ENCODE assay signal across 9 mouse cellular contexts in the genomic region with DNA sequence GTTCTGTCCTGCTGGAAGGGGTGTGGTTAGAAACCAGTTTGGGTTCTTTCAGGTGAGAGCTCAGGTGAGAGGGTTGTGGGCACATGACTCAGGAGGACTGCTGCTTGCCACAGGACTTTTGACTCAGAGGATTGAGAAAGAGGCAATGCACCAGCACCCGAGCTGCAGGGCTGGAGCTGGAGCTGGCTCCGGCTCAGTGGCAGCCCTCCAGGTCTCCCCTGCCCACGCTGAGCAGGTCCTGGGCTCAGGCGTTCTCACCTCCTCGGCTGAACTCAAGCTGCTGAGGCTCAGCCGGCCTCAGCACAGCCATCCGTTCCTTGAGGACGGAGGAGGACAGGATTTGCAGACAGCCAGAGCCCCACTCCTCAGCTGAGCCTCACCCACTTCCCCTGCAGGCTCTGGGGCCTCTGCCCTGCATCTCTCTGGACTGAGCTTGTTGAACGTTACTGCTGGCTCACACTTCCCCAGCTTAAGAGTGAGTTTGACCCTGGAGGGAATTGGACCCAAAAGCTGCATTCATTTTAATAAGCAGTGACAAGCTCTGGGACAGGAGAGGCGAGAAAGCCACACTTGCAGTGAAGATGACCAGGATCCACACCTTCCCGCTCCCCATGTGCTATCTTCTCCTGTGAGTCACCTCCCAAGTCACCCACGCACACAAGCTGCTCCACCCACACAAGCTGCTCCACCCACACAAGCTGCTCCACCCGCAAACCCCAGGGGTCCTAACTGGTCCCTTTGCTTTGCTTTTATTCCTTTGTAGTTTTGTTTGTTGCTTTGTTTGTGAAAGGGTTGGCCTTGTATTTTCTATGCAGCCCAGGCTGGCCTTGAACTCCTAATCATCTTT.
DNase-seq lines count a peak whose midpoint lies in the region; ATAC-seq and TF ChIP-seq lines count a peak whose summit lies in the region.
"Had no signal": no experiment of that assay in that cellular context is flagged by ENCODE, and none has a peak within 500 bp of the region (broad histone marks: within the 10 kb centered on the region; RNA-seq: fewer than 3 reads in every experiment).

No protein-coding gene starts in this region.

- WGBS in hindbrain, embryonic 10.5 days, result 51% methylated on average over 13 of the region's 13 CpGs
- 42% methylated on average over 13 of the region's 13 CpGs for WGBS in hindbrain, postnatal 0 days
- WGBS in liver, postnatal 0 days (ENCODE audit: insufficient replicate concordance), result 30% methylated on average over 13 of the region's 13 CpGs
- WGBS in hindbrain, embryonic 12.5 days, result 58% methylated on average over 13 of the region's 13 CpGs

- no peak for DNase-seq in hindbrain, embryonic 10.5 days (ENCODE audit: low spot score)
- no peak for DNase-seq in hindbrain, postnatal 0 days (ENCODE audit: low spot score)
- DNase-seq in ES-E14 (ENCODE audit: low read depth, low spot score) (peak; percentile 85), WW6 (ENCODE audit: low read depth, low spot score) (peak; percentile 7)
- DNase-seq in liver, postnatal 0 days, result no peak
- DNase-seq in gastrocnemius, postnatal 25 days, result no peak

- TF ChIP-seq CTCF in hindbrain, postnatal 0 days (IDR thresholded peaks at IDR 0.05; ENCODE audit: low read depth), result no peak
- TF ChIP-seq CTCF in liver, postnatal 0 days (IDR thresholded peaks at IDR 0.05; ENCODE audit: low read depth), result no peak

- H3K4me2 ChIP-seq in hindbrain, postnatal 0 days (ENCODE audit: low read depth, low read length), result no peak overlapping the region
- H3K4me2 ChIP-seq in liver, postnatal 0 days (ENCODE audit: low read depth, low read length), result no peak overlapping the region
- no peak overlapping the region for H3K4me2 ChIP-seq in hindbrain, embryonic 12.5 days (replicated peaks)
- H3K4me2 ChIP-seq: neural tube, embryonic 12.5 days had no signal

- H3K27me3 ChIP-seq in hindbrain, embryonic 10.5 days (ENCODE audit: insufficient read depth, poor library complexity, severe bottlenecking), result no peaks in the 10 kb centered on the region
- H3K27me3 ChIP-seq in hindbrain, postnatal 0 days (ENCODE audit: insufficient read depth, low read length), result no peaks in the 10 kb centered on the region
- no peaks in the 10 kb centered on the region for H3K27me3 ChIP-seq in liver, postnatal 0 days (ENCODE audit: insufficient read depth, low read length)
- H3K27me3 ChIP-seq in hindbrain, embryonic 12.5 days, result no peaks in the 10 kb centered on the region
- H3K27me3 ChIP-seq: neural tube, embryonic 12.5 days had no signal

- no peaks in the 10 kb centered on the region for H3K9me3 ChIP-seq in hindbrain, embryonic 10.5 days
- H3K9me3 ChIP-seq in hindbrain, postnatal 0 days (ENCODE audit: low read length), result no peaks in the 10 kb centered on the region
- no peaks in the 10 kb centered on the region for H3K9me3 ChIP-seq in ES-E14 (ENCODE audit: control insufficient read depth, insufficient read depth, low read depth, low read length)
- no peaks in the 10 kb centered on the region for H3K9me3 ChIP-seq in liver, postnatal 0 days (ENCODE audit: low read length)
- H3K9me3 ChIP-seq in hindbrain, embryonic 12.5 days (replicated peaks), result no peaks in the 10 kb centered on the region
- H3K9me3 ChIP-seq: neural tube, embryonic 12.5 days had no signal

- no peak overlapping the region for H3K9ac ChIP-seq in hindbrain, postnatal 0 days (replicated peaks; ENCODE audit: low read length)
- peak overlapping the region; percentile 63; the same call in 1 of the 2 replicates for H3K9ac ChIP-seq in ES-E14 (ENCODE audit: insufficient read depth, low read depth, low read length, poor library complexity, severe bottlenecking)
- 0 out of 2 replicates have a peak overlapping the region, but pooled peaks have one; percentile 16 for H3K9ac ChIP-seq in liver, postnatal 0 days (replicated peaks)
- no peak overlapping the region for H3K9ac ChIP-seq in hindbrain, embryonic 12.5 days
- H3K9ac ChIP-seq: neural tube, embryonic 12.5 days had no signal

- in situ Hi-C loops in ES-E14 (cut with MboI; ENCODE audit: low sequenced_read_pairs in 2 of 2, unreplicated experiment in 2 of 2), result no loop called here

- H3K27ac ChIP-seq in hindbrain, embryonic 10.5 days, result 0 out of 2 replicates have a peak overlapping the region, but pooled peaks have one; percentile 18
- no peak overlapping the region for H3K27ac ChIP-seq in hindbrain, postnatal 0 days
- peak overlapping the region; percentile 39 for H3K27ac ChIP-seq in ES-E14 (ENCODE audit: insufficient read depth, low read depth, low read length, poor library complexity, severe bottlenecking)
- H3K27ac ChIP-seq in liver, postnatal 0 days (ENCODE audit: low read depth), result peak overlapping the region; percentile 20; the same call in 1 of the 2 replicates
- no peak overlapping the region for H3K27ac ChIP-seq in hindbrain, embryonic 12.5 days
- H3K27ac ChIP-seq: kidney, postnatal 0 days; neural tube, embryonic 12.5 days had no signal

- no peaks in the 10 kb centered on the region for H3K36me3 ChIP-seq in hindbrain, embryonic 10.5 days
- H3K36me3 ChIP-seq in hindbrain, postnatal 0 days (ENCODE audit: insufficient read depth, low read length), result no peaks in the 10 kb centered on the region
- H3K36me3 ChIP-seq in ES-E14 (ENCODE audit: control insufficient read depth, insufficient read depth, low read length, poor library complexity, severe bottlenecking), result no peaks in the 10 kb centered on the region
- H3K36me3 ChIP-seq in liver, postnatal 0 days (replicated peaks; ENCODE audit: insufficient read depth, low read length), result no peaks in the 10 kb centered on the region
- H3K36me3 ChIP-seq in hindbrain, embryonic 12.5 days, result no peaks in the 10 kb centered on the region
- H3K36me3 ChIP-seq: neural tube, embryonic 12.5 days had no signal

- peaks cover 30% of the 10 kb centered on the region for H3K4me1 ChIP-seq in hindbrain, embryonic 10.5 days (replicated peaks)
- no peaks in the 10 kb centered on the region for H3K4me1 ChIP-seq in hindbrain, postnatal 0 days (ENCODE audit: insufficient read depth, low read length)
- H3K4me1 ChIP-seq in ES-E14 (ENCODE audit: control insufficient read depth in 2 of 2, insufficient read depth in 2 of 2, low read length in 2 of 2, poor library complexity in 1 of 2), result peaks cover 3 to 30% of the 10 kb centered on the region in 2 experiments; a peak in 3 of 4 replicates
- H3K4me1 ChIP-seq in liver, postnatal 0 days (ENCODE audit: insufficient read depth), result peaks cover 28% of the 10 kb centered on the region
- 0 out of 2 replicates have a peak, but pooled peaks cover 3% of the 10 kb centered on the region for H3K4me1 ChIP-seq in hindbrain, embryonic 12.5 days
- H3K4me1 ChIP-seq: neural tube, embryonic 12.5 days had no signal

- no peak overlapping the region for H3K4me3 ChIP-seq in hindbrain, embryonic 10.5 days
- no peak overlapping the region for H3K4me3 ChIP-seq in hindbrain, postnatal 0 days (ENCODE audit: low read length)
- H3K4me3 ChIP-seq in ES-E14 (ENCODE audit: insufficient read depth in 1 of 2, low read depth in 1 of 2, low read length in 2 of 2, poor library complexity in 1 of 2, severe bottlenecking in 1 of 2), result peak overlapping the region; percentile 15 to 30; a peak in 1 of 4 replicates
- H3K4me3 ChIP-seq in liver, postnatal 0 days (ENCODE audit: low read depth, low read length), result no peak overlapping the region
- H3K4me3 ChIP-seq in hindbrain, embryonic 12.5 days, result no peak overlapping the region
- H3K4me3 ChIP-seq: neural tube, embryonic 12.5 days had no signal

- no peak for ATAC-seq in hindbrain, postnatal 0 days
- peak; percentile 79 for ATAC-seq in liver, postnatal 0 days
- no peak for ATAC-seq in hindbrain, embryonic 12.5 days (ENCODE audit: low FRiP score)

- TF ChIP-seq EP300 in liver, postnatal 0 days (IDR thresholded peaks at IDR 0.05; ENCODE audit: low read depth), result no peak

TF ChIP-seq in ES-E14, 5 proteins besides CTCF, POLR2A, EP300 and RAD21:
- TF ChIP-seq ZNF384 (IDR thresholded peaks at IDR 0.05; ENCODE audit: low read depth, low read length) (no peak), HCFC1 (IDR thresholded peaks at IDR 0.05; ENCODE audit: borderline replicate concordance, insufficient read depth, low read length) (no peak), MAFK (IDR thresholded peaks at IDR 0.05; ENCODE audit: insufficient read depth, low read depth, low read length) (no peak), CHD2 (IDR thresholded peaks at IDR 0.05; ENCODE audit: low read depth, low read length) (no peak), ZC3H11A (IDR thresholded peaks at IDR 0.05; ENCODE audit: borderline replicate concordance, low read depth, low read length) (no peak)

Comparison
In these comparisons a context has a peak if more than half of its experiments do, and no peak if none do; other contexts are left out.
1. H3K27ac ChIP-seq: peak in hindbrain, embryonic 10.5 days (single experiment), ES-E14 (single experiment) and liver, postnatal 0 days (single experiment); none in hindbrain, postnatal 0 days (single experiment) and hindbrain, embryonic 12.5 days (single experiment).
2. DNase-seq: peak in ES-E14 (single experiment) and WW6 (single experiment); none in hindbrain, embryonic 10.5 days (single experiment), hindbrain, postnatal 0 days (single experiment), liver, postnatal 0 days (single experiment) and gastrocnemius, postnatal 25 days (single experiment).
3. H3K4me3 ChIP-seq: peak in ES-E14 (2 of 2); none in hindbrain, embryonic 10.5 days (single experiment), hindbrain, postnatal 0 days (single experiment), liver, postnatal 0 days (single experiment) and hindbrain, embryonic 12.5 days (single experiment).
4. H3K9ac ChIP-seq: peak in ES-E14 (single experiment) and liver, postnatal 0 days (single experiment); none in hindbrain, postnatal 0 days (single experiment) and hindbrain, embryonic 12.5 days (single experiment).